Mouse (Mus musculus) C2C12 (cell line): ENCODE data around the gene Cep57. TPM values are rescaled to one million over a fixed set of nuclear protein-coding genes. Genes with fewer than 3 reads are reported as not detected.

Experiments used
- H3K27me3 ChIP-seq: one replicate; pipeline ENCODE4 v1.6.1; 2011; ENCODE audit not compliant: control insufficient read depth, insufficient read depth, insufficient read length
- H3K36me3 ChIP-seq: one replicate; pipeline ENCODE4 v1.6.1; 2011; ENCODE audit not compliant: control insufficient read depth, insufficient read depth
- H3K4me3 ChIP-seq: one replicate; pipeline ENCODE4 v1.5.1; 2011; ENCODE audit warnings: mild to moderate bottlenecking, control low read depth; ENCODE audit not compliant: poor library complexity, insufficient read depth, severe bottlenecking
- H3K79me2 ChIP-seq: one replicate; pipeline ENCODE4 v1.6.1; 2011; ENCODE audit not compliant: control insufficient read depth, insufficient read depth
- H3K79me3 ChIP-seq: one replicate; pipeline ENCODE4 v1.6.1; 2011; ENCODE audit warnings: low read depth, control low read depth
- H3ac ChIP-seq: one replicate; pipeline ENCODE3; 2011; ENCODE audit warnings: low read depth; ENCODE audit not compliant: control insufficient read depth, insufficient read length
- CEBPB ChIP-seq: IDR thresholded peaks from one replicate; pipeline ENCODE4 v1.6.1; 2011; ENCODE audit warnings: low read depth, mild to moderate bottlenecking, control low read depth, moderate library complexity
- CTCF ChIP-seq: IDR thresholded peaks from one replicate; pipeline ENCODE4 v1.5.1; 2011; ENCODE audit not compliant: control insufficient read depth, insufficient read depth, insufficient read length
- FOSL1 ChIP-seq: IDR thresholded peaks from one replicate; pipeline ENCODE4 v1.8.0; 2011; ENCODE audit warnings: mild to moderate bottlenecking, low read length; ENCODE audit not compliant: poor library complexity, insufficient read depth, severe bottlenecking
- MAX ChIP-seq: IDR thresholded peaks from one replicate; pipeline ENCODE4 v1.6.1; 2011; ENCODE audit warnings: mild to moderate bottlenecking, control low read depth
- MYOD1 ChIP-seq: IDR thresholded peaks from one replicate; pipeline ENCODE4 v1.6.1; 2011; ENCODE audit warnings: low read depth; ENCODE audit not compliant: control insufficient read depth, insufficient read length
- MYOG ChIP-seq: IDR thresholded peaks from one replicate; pipeline ENCODE4 v1.6.1; 2011; ENCODE audit not compliant: control insufficient read depth, insufficient read length; ENCODE audit errors: extremely low read depth
- USF1 ChIP-seq: IDR thresholded peaks from one replicate; pipeline ENCODE4 v1.6.1; 2011; ENCODE audit warnings: low read depth, mild to moderate bottlenecking, control low read depth, moderate library complexity
- polyA plus RNA-seq: library from polyadenylated mRNA; unstranded; fragments of >200 nt; fragmentation: generic; extraction: Trizol; gene quantifications from one replicate; pipeline ENCODE4 v1.2.1, GENCODE M21; 2012; ENCODE audit warnings: missing spikeins

Cep57 gene
- polyA plus RNA-seq, 1 experiment = 8.6 TPM

DNA sequence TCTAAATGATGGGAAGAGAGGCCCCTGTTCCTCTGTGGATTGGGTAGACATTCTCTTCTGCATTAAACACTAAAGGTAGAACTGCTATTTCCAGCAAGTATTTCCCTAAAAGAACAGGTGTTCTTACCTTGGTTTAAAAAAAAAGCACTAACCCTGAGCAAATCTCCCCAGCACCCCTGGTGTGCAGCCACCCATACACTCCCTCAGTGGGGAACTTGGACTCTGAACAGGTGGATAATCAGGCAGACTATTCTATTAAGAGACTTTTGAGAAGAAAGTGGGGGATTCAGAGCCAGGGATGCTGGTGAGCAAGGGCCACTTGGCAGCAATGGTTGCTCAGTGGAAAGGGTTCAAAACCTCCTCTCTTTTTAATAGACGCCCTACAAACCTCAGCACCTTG is 29.3 kb upstream of the Cep57 start:
- no peaks in the 10 kb centered on the region for H3K27me3 ChIP-seq
- H3K79me3 ChIP-seq = no peaks in the 10 kb centered on the region
- no peak overlapping the region for H3K4me3 ChIP-seq
- H3K79me2 ChIP-seq = no peaks in the 10 kb centered on the region
- no peak overlapping the region for H3ac ChIP-seq
- TF ChIP-seq FOSL1 = no peak
- TF ChIP-seq MYOD1 = no peak
- TF ChIP-seq USF1 = no peak
- TF ChIP-seq MAX = no peak
- TF ChIP-seq CTCF = no peak
- no peak for TF ChIP-seq MYOG
- TF ChIP-seq CEBPB = no peak
- H3K36me3 ChIP-seq = no peaks in the 10 kb centered on the region

DNA sequence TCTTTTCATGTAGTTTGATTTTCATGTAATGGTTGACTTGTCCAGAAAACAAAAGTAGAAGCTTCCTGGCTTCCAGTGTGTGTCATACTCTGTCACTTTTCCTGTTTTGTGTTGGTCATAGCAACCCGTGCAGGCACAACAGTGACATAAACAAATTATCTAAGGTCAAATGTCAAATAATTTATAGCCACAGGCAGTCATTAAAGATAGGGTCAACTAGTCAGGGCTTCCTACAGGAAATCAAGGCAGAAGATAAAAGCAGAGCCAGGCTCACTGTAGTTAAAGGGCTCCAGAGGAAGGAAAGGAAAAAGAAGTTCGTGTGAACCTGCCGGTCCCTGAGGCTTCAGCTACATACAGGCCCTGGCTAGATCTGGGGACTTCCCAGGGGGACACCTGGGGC is 27.0 kb upstream of the Cep57 start:
- no peak overlapping the region for H3K4me3 ChIP-seq
- H3K79me3 ChIP-seq = no peaks in the 10 kb centered on the region
- no peaks in the 10 kb centered on the region for H3K27me3 ChIP-seq
- H3K36me3 ChIP-seq = no peaks in the 10 kb centered on the region
- H3ac ChIP-seq = no peak overlapping the region
- TF ChIP-seq MYOG (no peak), CEBPB (no peak), MYOD1 (no peak), FOSL1 (no peak), CTCF (no peak), USF1 (no peak), MAX (no peak)
- no peaks in the 10 kb centered on the region for H3K79me2 ChIP-seq

- no peaks in the 10 kb centered on the region for H3K27me3 ChIP-seq
- H3ac ChIP-seq = no peak overlapping the region
These were observed 21.9 kb upstream of the Cep57 start for GRCm38 (mm10) chr9:13848481-13849480.

GRCm38 (mm10) chr9:13847591-13847990 is 20.7 kb upstream of the Cep57 start:
- H3ac ChIP-seq = no peak overlapping the region
- H3K79me2 ChIP-seq = no peaks in the 10 kb centered on the region
- no peaks in the 10 kb centered on the region for H3K79me3 ChIP-seq
- H3K27me3 ChIP-seq = no peaks in the 10 kb centered on the region
- TF ChIP-seq USF1 = no peak
- no peak for TF ChIP-seq CEBPB
- TF ChIP-seq CTCF = no peak
- no peak for TF ChIP-seq FOSL1
- TF ChIP-seq MAX = no peak
- no peak overlapping the region for H3K4me3 ChIP-seq
- H3K36me3 ChIP-seq = peaks cover 30% of the 10 kb centered on the region

More at GRCm38 (mm10) chr9:13848481-13849480, 21.9 kb upstream of the Cep57 start:
- Histone ChIP-seq H3K36me3 (peaks cover 18% of the 10 kb centered on the region), H3K79me2 (no peaks in the 10 kb centered on the region), H3K79me3 (no peaks in the 10 kb centered on the region), H3K4me3 (no peak overlapping the region)
- TF ChIP-seq FOSL1 (no peak), MYOD1 (no peak), USF1 (no peak)

GRCm38 (mm10) chr9:13836726-13837125 is 9.8 kb upstream of the Cep57 start:
- TF ChIP-seq USF1 (no peak), MAX (no peak), CTCF (no peak), MYOG (no peak), FOSL1 (no peak), MYOD1 (no peak), CEBPB (no peak)
- Histone ChIP-seq H3K79me3 (peaks cover 4% of the 10 kb centered on the region), H3K36me3 (peaks cover 88% of the 10 kb centered on the region), H3K79me2 (peaks cover 16% of the 10 kb centered on the region), H3K27me3 (no peaks in the 10 kb centered on the region), H3K4me3 (no peak overlapping the region), H3ac (no peak overlapping the region)

DNA sequence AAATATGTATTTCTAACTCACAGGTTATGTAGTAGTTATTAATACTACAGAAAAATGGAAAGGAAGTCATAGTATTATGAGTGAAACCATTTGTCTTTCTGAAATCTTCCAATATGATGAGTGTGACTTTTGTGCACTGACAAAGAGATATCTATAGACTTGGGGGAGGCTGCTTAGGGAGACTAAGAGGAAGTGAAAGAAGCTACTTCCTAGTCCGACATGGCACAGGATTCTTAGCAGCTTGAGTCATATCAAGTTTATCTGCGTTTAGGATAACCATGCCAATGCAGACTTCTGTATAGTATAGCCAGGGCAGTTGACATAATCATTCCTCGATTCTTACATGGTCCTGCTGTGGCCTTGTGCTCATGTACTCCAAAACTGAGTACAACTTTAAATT is 8.3 kb upstream of the Cep57 start:
- no peak for TF ChIP-seq CTCF
- no peak for TF ChIP-seq MAX
- no peak for TF ChIP-seq MYOD1
- no peak for TF ChIP-seq FOSL1
- H3ac ChIP-seq = no peak overlapping the region

More for the DNA sequence above, 8.3 kb upstream of the Cep57 start:
- peaks cover 9% of the 10 kb centered on the region for H3K79me3 ChIP-seq
- peaks cover 87% of the 10 kb centered on the region for H3K36me3 ChIP-seq
- H3K27me3 ChIP-seq = no peaks in the 10 kb centered on the region
- H3K4me3 ChIP-seq = no peak overlapping the region
- H3K79me2 ChIP-seq = peaks cover 25% of the 10 kb centered on the region
